Mouse (Mus musculus): ENCODE data around the gene Nprl2. TPM values are rescaled to one million over a fixed set of nuclear protein-coding genes. Genes with fewer than 3 reads are reported as not detected.
"Not testable (repeated sequence)": the region's sequence is repeated elsewhere in the genome, so short reads cannot be mapped to it uniquely, and the experiment has no call there.

Gene Nprl2
- total RNA-seq, 2 experiments from 2014 or later, result 17.3 to 18.9 TPM

- no peak for DNase-seq (ENCODE audit: low spot score)
- intact Hi-C loops (cut with DNase I), result no loop called here
Observed at GRCm38 (mm10) chr9:107571534-107572326, 29.7 kb downstream of the Nprl2 start.

GRCm38 (mm10) chr9:107572327-107572662 lies 30.3 kb downstream of the Nprl2 start:
- no peak for DNase-seq (ENCODE audit: low spot score)
- intact Hi-C loops (cut with DNase I), result no loop called here

GRCm38 (mm10) chr9:107573774-107574173 lies 31.7 kb downstream of the Nprl2 start:
- DNase-seq (ENCODE audit: low spot score); intact Hi-C loops (cut with DNase I): not testable (repeated sequence)

- no peak for DNase-seq (ENCODE audit: low spot score)
- intact Hi-C loops (cut with DNase I), result no loop called here
Observed at GRCm38 (mm10) chr9:107575579-107576356, 33.7 kb downstream of the Nprl2 start.

- DNase-seq (ENCODE audit: low spot score), result peak; percentile 75
Observed at GRCm38 (mm10) chr9:107576357-107577107, 34.5 kb downstream of the Nprl2 start, which contains the start of gene Hyal1. Gene Hyal1 (plus strand): TSS chr9:107576927.

GRCm38 (mm10) chr9:107577871-107578270 lies 35.8 kb downstream of the Nprl2 start:
- DNase-seq (ENCODE audit: low spot score), result no peak
- intact Hi-C loops (cut with DNase I), result no loop called here

More at GRCm38 (mm10) chr9:107576357-107577107, 34.5 kb downstream of the Nprl2 start, which contains the start of gene Hyal1:
- intact Hi-C loops (cut with DNase I), result no loop called here

GRCm38 (mm10) chr9:107578587-107578986 lies 36.6 kb downstream of the Nprl2 start, which contains the start of gene Naa80:
Gene Naa80 (plus strand): TSS chr9:107578887.
- intact Hi-C loops (cut with DNase I), result no loop called here
- no peak for DNase-seq (ENCODE audit: low spot score)

GRCm38 (mm10) chr9:107579023-107579900 lies 37.2 kb downstream of the Nprl2 start:
- no peak for DNase-seq (ENCODE audit: low spot score)
- intact Hi-C loops (cut with DNase I), result no loop called here

- peak; percentile 87 for DNase-seq (ENCODE audit: low spot score)
- intact Hi-C loops (cut with DNase I), result no loop called here
Observed at GRCm38 (mm10) chr9:107580501-107581317, 38.7 kb downstream of the Nprl2 start, which contains the start of gene Hyal3. Gene Hyal3 (plus strand): TSS chr9:107580818.

GRCm38 (mm10) chr9:107581584-107581983 lies 39.6 kb downstream of the Nprl2 start:
- intact Hi-C loops (cut with DNase I), result no loop called here
- DNase-seq (ENCODE audit: low spot score), result no peak

- intact Hi-C loops (cut with DNase I), result no loop called here
- no peak for DNase-seq (ENCODE audit: low spot score)
Observed at GRCm38 (mm10) chr9:107582509-107583062, 40.6 kb downstream of the Nprl2 start.

GRCm38 (mm10) chr9:107583174-107583573 lies 41.1 kb downstream of the Nprl2 start:
- intact Hi-C loops (cut with DNase I), result no loop called here
- no peak for DNase-seq (ENCODE audit: low spot score)

- intact Hi-C loops (cut with DNase I), result no loop called here
- DNase-seq (ENCODE audit: low spot score), result no peak
Observed at GRCm38 (mm10) chr9:107586504-107586903, 44.5 kb downstream of the Nprl2 start.

GRCm38 (mm10) chr9:107586974-107587832 lies 45.2 kb downstream of the Nprl2 start, which contains the start of gene Ifrd2:
Gene Ifrd2 (plus strand): TSS chr9:107587642.
- intact Hi-C loops (cut with DNase I), result no loop called here
- DNase-seq (ENCODE audit: low spot score), result peak; percentile 98

GRCm38 (mm10) chr9:107587833-107588639 lies 46.0 kb downstream of the Nprl2 start:
- intact Hi-C loops (cut with DNase I), result no loop called here
- no peak for DNase-seq (ENCODE audit: low spot score)

GRCm38 (mm10) chr9:107590058-107590772 lies 48.2 kb downstream of the Nprl2 start:
- intact Hi-C loops (cut with DNase I), result no loop called here
- no peak for DNase-seq (ENCODE audit: low spot score)

Measured in heart, postnatal 25 days (tissue).